Mouse (Mus musculus): ENCODE measurements at regions not wholly inside any gene's neighbourhood (a gene's known extent, or its start where the extent isn't known, plus 50 kb on each side); places are given as distances from the start of the nearest gene placed in this dataset.
A peak's percentile ranks its signal among the peaks of the same experiment; 100 is the strongest.

DNA sequence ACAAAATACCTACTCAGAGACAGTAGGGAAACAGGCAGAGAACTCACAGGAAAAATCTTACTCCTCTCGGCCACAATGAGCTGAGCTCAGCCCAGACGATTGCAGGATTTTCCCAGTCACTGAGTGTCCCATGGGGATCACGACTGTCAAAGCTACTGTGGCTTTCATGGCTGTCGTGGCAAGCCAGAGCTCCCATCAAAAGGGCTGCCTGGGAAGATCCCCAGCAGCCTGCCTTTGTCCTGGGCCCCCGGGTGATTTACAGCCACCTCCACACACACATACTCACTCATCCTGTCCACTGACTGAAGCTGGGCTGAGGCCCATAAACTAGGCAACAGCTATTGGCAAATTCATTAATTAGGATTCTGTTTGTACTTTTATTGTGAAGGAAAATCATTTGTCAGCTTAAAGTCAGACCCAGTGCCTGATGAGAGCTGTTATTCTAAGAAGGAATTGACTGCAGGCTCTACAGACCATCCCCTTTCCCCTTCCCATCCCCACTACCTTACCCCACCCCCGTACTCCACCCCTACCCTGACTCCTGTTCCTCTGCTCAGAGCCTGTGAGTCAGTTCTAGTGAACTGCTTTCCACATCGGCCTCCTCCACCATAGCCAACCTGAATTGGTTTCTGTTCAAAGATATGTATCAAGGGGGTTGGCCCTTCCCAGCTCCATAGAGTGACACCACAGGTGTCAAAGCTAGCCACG lies 399.1 kb downstream of the H2al1j start:
- Histone ChIP-seq H3K9me3 (ENCODE audit: low read length) (no peaks in the 10 kb centered on the region), H3K4me1 (replicated peaks; ENCODE audit: low read depth, low read length) (no peaks in the 10 kb centered on the region), H3K4me3 (replicated peaks; ENCODE audit: low read length) (no peak overlapping the region), H3K36me3 (ENCODE audit: insufficient read depth, low read length) (no peaks in the 10 kb centered on the region), H3K27me3 (ENCODE audit: insufficient read depth, low read length) (no peaks in the 10 kb centered on the region)
- no peak for TF ChIP-seq CTCF (conservative IDR thresholded peaks at IDR 0.05; ENCODE audit: low read length)

DNA sequence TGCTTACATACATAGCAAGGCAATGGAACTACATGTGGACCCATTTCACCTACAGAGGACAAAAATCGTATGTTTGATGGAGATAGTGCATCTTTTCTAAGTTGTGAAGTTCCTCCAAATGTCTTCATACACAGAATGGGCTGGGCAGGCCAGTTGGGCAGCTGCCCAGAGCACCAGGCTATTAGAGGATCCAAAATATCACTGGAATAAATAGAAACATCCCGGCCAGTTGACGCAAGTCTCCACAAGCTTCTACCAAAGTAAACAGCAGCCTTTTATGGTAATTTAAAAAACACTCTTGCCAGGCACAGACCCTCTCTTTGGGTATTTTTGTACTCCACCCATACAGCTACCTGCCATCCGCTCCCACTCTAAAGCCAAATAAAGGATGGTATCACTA lies 400.9 kb downstream of the H2al1j start:
- H3K27me3 ChIP-seq (ENCODE audit: insufficient read depth, low read length), result peaks cover 4% of the 10 kb centered on the region; the same call in 1 of the 2 replicates
- TF ChIP-seq POU5F1 (IDR thresholded peaks at IDR 0.05; ENCODE audit: borderline replicate concordance, low read length), result no peak
- TF ChIP-seq CTCF (conservative IDR thresholded peaks at IDR 0.05; ENCODE audit: low read length), result no peak
- no peak for TF ChIP-seq NANOG (IDR thresholded peaks at IDR 0.05; ENCODE audit: borderline replicate concordance, low read length)
- H3K4me3 ChIP-seq (replicated peaks; ENCODE audit: low read length), result no peak overlapping the region
- H3K9me3 ChIP-seq (ENCODE audit: low read length), result no peaks in the 10 kb centered on the region
- H3K4me1 ChIP-seq (replicated peaks; ENCODE audit: low read depth, low read length), result no peaks in the 10 kb centered on the region
- no peaks in the 10 kb centered on the region for H3K36me3 ChIP-seq (ENCODE audit: insufficient read depth, low read length)

DNA sequence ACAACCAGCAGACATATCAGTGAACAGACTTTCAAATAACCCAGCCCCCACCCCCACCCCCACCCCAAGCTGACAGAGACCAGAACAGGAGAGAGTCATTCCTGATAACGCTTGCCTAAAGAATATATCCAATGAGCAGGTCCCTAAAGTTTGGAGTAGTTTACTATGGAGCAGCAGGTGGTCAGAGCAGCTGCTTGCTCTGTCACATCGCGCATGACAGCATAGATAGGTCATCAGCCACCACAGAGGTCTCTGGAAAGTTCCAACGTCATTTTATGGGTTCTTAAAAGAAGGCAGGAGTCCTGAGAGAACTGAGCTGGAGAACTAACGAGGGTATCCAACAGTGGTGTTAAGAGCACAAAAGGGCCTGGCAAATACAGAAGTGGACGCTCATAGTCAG lies 402.4 kb downstream of the H2al1j start:
- H3K27me3 ChIP-seq (ENCODE audit: insufficient read depth, low read length), result peaks cover 4% of the 10 kb centered on the region; the same call in 1 of the 2 replicates
- no peak for TF ChIP-seq POU5F1 (IDR thresholded peaks at IDR 0.05; ENCODE audit: borderline replicate concordance, low read length)
- TF ChIP-seq NANOG (IDR thresholded peaks at IDR 0.05; ENCODE audit: borderline replicate concordance, low read length), result no peak
- no peak for TF ChIP-seq CTCF (conservative IDR thresholded peaks at IDR 0.05; ENCODE audit: low read length)
- peaks cover 7% of the 10 kb centered on the region for H3K4me1 ChIP-seq (replicated peaks; ENCODE audit: low read depth, low read length)
- no peak overlapping the region for H3K4me3 ChIP-seq (replicated peaks; ENCODE audit: low read length)
- H3K36me3 ChIP-seq (ENCODE audit: insufficient read depth, low read length), result no peaks in the 10 kb centered on the region
- no peaks in the 10 kb centered on the region for H3K9me3 ChIP-seq (ENCODE audit: low read length)

DNA sequence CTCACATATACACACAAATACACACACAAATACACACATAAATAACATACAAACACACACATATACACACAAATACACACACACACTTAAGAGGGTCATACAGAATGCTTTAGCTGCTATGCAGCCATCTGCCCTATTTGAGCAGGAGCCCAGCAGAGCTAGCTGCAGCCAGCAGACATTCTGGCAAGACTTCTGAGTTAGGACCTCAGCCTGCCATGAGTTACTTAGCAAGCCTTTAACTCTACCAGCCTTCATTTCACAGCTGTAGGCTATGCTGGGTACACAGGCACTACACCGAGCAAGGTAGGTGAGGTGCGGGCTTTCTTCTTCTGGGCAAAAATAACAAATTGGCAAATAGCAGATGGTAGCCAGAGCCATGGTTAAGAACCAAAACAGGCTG lies 404.7 kb downstream of the H2al1j start:
- H3K4me1 ChIP-seq (replicated peaks; ENCODE audit: low read depth, low read length), result peaks cover 12% of the 10 kb centered on the region
- no peaks in the 10 kb centered on the region for H3K9me3 ChIP-seq (ENCODE audit: low read length)
- TF ChIP-seq CTCF (conservative IDR thresholded peaks at IDR 0.05; ENCODE audit: low read length) (no peak), NANOG (IDR thresholded peaks at IDR 0.05; ENCODE audit: borderline replicate concordance, low read length) (no peak), POU5F1 (IDR thresholded peaks at IDR 0.05; ENCODE audit: borderline replicate concordance, low read length) (no peak)
- H3K27me3 ChIP-seq (ENCODE audit: insufficient read depth, low read length), result peaks cover 4% of the 10 kb centered on the region; the same call in 1 of the 2 replicates
- H3K4me3 ChIP-seq (replicated peaks; ENCODE audit: low read length), result no peak overlapping the region
- H3K36me3 ChIP-seq (ENCODE audit: insufficient read depth, low read length), result no peaks in the 10 kb centered on the region

DNA sequence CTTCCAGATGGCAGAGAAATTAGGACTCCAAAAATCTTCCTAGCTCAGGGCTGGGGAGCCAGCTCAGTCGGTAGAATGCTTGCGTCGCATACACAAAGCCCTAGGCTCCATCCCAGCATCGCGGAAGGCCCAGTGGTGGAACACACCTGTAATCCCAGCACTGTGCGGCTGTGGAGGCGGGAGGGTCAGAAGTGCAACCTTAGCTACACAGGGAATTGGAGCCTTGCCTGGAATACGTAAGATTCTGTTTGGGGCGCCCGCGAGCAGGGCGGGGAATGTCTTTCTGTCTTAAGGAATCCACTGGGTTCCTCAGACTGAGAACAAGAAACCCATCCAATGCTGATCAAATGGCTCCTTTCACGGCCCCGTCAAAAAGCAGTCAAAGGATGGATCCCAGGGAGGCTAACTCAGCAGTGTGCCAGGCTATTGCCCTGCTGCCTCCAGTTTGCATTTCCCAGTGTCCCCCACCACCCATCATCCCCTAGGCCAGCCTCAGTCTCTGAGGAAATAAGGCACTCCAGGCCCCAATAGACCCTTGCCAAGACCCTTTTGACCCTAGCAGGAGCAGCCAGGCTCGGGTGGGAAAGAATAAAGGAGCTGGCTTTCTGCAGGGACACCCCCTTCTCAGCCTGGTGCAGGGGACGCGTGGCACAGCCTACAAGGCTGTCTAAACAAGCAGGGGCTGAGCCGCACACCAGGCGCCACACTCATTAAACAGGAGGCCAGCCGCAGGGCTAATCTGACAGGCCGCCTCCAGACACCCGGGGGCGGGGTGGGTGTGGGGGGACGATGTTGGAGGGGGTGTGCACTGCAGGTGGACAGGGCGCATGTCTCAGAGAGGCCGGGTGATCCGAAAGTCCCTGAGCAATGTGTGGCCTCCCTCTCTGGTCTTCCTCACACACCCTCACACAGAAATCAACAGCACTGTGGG lies 407.1 kb downstream of the H2al1j start:
- TF ChIP-seq POU5F1 (IDR thresholded peaks at IDR 0.05; ENCODE audit: borderline replicate concordance, low read length), result no peak
- TF ChIP-seq NANOG (IDR thresholded peaks at IDR 0.05; ENCODE audit: borderline replicate concordance, low read length), result no peak
- no peak for TF ChIP-seq CTCF (conservative IDR thresholded peaks at IDR 0.05; ENCODE audit: low read length)
- peaks cover 12% of the 10 kb centered on the region for H3K4me1 ChIP-seq (replicated peaks; ENCODE audit: low read depth, low read length)
- peaks cover 6% of the 10 kb centered on the region; the same call in 1 of the 2 replicates for H3K27me3 ChIP-seq (ENCODE audit: insufficient read depth, low read length)
- no peaks in the 10 kb centered on the region for H3K36me3 ChIP-seq (ENCODE audit: insufficient read depth, low read length)
- H3K4me3 ChIP-seq (replicated peaks; ENCODE audit: low read length), result peak overlapping the region; percentile 43; the same call in 1 of the 2 replicates
- no peaks in the 10 kb centered on the region for H3K9me3 ChIP-seq (ENCODE audit: low read length)

DNA sequence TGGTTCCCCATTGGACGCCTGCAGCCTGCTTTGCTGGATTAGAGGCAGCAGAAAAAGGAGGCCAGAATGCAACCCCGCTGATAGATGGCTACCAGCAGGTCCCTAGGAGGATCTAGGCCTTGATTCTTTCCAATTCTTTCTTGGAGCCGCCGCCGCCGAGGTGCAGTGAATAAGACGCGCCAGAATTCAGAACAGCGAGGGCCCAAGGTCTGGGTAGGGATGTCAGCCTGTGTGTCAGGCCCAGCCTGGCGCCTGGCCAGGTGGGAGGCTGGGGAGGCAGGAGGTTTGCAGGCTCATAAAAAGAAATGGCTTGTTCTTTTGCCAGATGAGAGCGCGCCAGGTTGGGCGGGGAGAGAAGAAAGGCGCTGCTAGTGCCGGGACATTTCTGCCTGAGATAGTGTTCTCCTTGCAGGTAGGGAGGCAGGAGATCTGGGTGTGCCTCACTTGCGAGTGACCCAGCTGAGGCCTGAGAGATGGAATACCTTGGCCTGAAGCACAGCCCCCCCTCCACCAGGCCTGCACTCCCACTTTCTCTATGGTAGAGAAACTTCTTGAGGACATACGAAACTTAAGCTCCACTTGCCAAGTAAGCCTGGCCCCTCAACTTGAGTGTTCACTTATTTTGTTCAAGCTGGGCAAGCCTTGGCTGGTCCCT lies 408.0 kb downstream of the H2al1j start:
- H3K9me3 ChIP-seq (ENCODE audit: low read length), result no peaks in the 10 kb centered on the region
- H3K4me1 ChIP-seq (replicated peaks; ENCODE audit: low read depth, low read length), result peaks cover 12% of the 10 kb centered on the region
- H3K4me3 ChIP-seq (replicated peaks; ENCODE audit: low read length), result peak overlapping the region; percentile 43; the same call in 1 of the 2 replicates
- peaks cover 6% of the 10 kb centered on the region; the same call in 1 of the 2 replicates for H3K27me3 ChIP-seq (ENCODE audit: insufficient read depth, low read length)
- TF ChIP-seq POU5F1 (IDR thresholded peaks at IDR 0.05; ENCODE audit: borderline replicate concordance, low read length) (no peak), NANOG (IDR thresholded peaks at IDR 0.05; ENCODE audit: borderline replicate concordance, low read length) (no peak), CTCF (conservative IDR thresholded peaks at IDR 0.05; ENCODE audit: low read length) (no peak)
- H3K36me3 ChIP-seq (ENCODE audit: insufficient read depth, low read length), result no peaks in the 10 kb centered on the region

DNA sequence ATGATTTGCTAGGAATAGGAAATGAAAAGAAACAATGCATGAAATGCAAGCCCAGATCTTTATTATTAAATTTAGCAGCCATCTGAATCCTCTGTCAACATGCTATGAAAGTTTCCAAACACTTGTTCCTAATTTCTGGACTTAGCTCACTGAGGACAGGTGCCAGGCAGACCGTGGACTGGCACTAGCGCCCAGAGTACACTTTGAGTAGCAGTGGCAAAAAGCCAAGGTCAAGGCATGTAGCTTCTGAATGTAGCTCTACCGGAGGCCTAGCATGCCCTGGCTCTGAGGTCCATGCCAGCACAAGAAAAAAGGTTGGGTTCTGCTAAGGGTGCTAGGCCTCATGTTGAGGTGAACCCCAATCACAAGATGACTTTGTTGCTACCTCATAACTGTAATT lies 408.9 kb downstream of the H2al1j start:
- Histone ChIP-seq H3K36me3 (ENCODE audit: insufficient read depth, low read length) (no peaks in the 10 kb centered on the region), H3K27me3 (ENCODE audit: insufficient read depth, low read length) (peaks cover 6% of the 10 kb centered on the region; the same call in 1 of the 2 replicates), H3K9me3 (ENCODE audit: low read length) (no peaks in the 10 kb centered on the region), H3K4me3 (replicated peaks; ENCODE audit: low read length) (no peak overlapping the region), H3K4me1 (replicated peaks; ENCODE audit: low read depth, low read length) (peaks cover 12% of the 10 kb centered on the region)
- TF ChIP-seq NANOG (IDR thresholded peaks at IDR 0.05; ENCODE audit: borderline replicate concordance, low read length), result no peak
- TF ChIP-seq CTCF (conservative IDR thresholded peaks at IDR 0.05; ENCODE audit: low read length), result no peak
- TF ChIP-seq POU5F1 (IDR thresholded peaks at IDR 0.05; ENCODE audit: borderline replicate concordance, low read length), result no peak

DNA sequence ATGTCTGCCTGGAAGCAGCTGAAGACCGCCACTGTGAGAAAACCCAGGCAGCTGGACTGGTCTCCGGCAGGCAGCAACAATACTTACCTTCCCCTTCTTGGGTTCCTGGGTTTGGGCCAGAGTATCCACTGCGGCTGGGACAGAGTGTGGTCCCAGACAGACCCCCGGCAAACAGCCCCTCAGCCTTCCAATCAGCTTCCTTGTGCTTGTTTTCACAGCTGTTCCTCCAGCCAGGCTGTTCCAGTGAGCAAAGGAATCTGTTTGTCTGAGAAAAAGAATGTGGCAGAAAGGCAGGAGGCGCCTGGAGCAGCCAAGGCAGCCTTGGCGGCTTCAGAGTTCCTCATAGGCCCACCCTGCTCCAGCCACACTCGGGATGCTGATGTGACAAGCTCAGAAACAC lies 411.9 kb downstream of the H2al1j start:
- H3K4me1 ChIP-seq (replicated peaks; ENCODE audit: low read depth, low read length), result peaks cover 9% of the 10 kb centered on the region
- 0 out of 2 replicates have a peak, but pooled peaks cover 2% of the 10 kb centered on the region for H3K27me3 ChIP-seq (ENCODE audit: insufficient read depth, low read length)
- H3K4me3 ChIP-seq (replicated peaks; ENCODE audit: low read length), result no peak overlapping the region
- no peaks in the 10 kb centered on the region for H3K36me3 ChIP-seq (ENCODE audit: insufficient read depth, low read length)
- H3K9me3 ChIP-seq (ENCODE audit: low read length), result no peaks in the 10 kb centered on the region
- no peak for TF ChIP-seq CTCF (conservative IDR thresholded peaks at IDR 0.05; ENCODE audit: low read length)
- TF ChIP-seq POU5F1 (IDR thresholded peaks at IDR 0.05; ENCODE audit: borderline replicate concordance, low read length), result no peak
- TF ChIP-seq NANOG (IDR thresholded peaks at IDR 0.05; ENCODE audit: borderline replicate concordance, low read length), result no peak
